Mouse (Mus musculus) megakaryocyte, embryonic 14.5 days (primary cell): Measurements from ENCODE around the gene Stk25.

Experiments used
- FLI1 ChIP-seq: IDR thresholded peaks from 2 replicates; pipeline ENCODE4 v1.6.1; 2012; ENCODE audit warnings: low read length, inconsistent platforms, mixed read lengths
- GATA1 ChIP-seq: IDR thresholded peaks from 3 replicates; pipeline ENCODE4 v1.6.1; 2012; ENCODE audit warnings: mixed read lengths, low read length, inconsistent platforms, borderline replicate concordance

DNA sequence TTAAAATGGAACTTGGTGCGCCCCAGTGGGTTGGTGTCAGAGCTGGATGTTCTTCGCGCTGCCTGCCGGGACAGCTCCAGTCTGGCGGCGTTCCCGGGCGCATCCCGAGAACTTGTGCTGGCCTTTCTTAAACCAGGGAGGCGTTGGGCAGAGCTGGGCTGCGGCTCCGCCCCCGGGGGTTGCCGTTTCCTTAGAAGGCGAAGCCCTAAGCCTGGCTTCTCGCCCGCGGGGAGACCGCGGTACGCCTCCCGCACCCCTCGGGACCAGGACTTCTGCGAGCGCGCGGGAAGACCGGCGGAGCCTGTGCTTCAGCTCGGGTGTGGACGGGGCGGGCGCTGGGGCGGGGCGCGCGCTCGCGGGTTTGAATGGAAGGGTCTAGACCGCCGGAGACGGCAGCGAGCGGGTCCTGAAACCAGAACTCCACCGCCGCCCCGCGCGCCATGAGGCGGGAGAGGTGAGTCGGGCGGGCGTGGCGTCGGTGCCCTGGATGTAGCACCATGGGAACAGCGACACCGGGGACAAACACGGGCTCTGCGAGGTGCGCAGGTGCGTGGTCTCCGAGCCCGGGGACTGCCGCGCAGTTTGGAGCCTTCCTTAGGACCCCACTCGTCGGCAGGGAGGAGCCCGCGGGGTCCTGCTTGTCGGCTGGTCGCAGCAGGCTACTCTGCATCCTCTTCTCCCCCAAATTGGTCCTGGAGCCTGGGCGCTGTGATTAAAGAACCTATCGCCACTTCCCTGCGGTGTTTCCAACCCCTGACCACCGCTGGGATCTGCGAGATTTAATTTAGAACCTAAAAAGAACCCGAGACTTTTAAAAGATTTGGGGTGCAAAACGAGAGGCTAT, 27.2 kb upstream of the Stk25 start, which contains the start of gene Bok:
- TF ChIP-seq GATA1 (no peak), FLI1 (no peak)
